Mouse (Mus musculus): ENCODE results near the gene Adamtsl3. TPM values are rescaled to one million over a fixed set of nuclear protein-coding genes. Genes with fewer than 3 reads are reported as not detected.

Adamtsl3 gene
- polyA plus RNA-seq (2015; fragmentation: Nextera tagmentation; extraction: Ambion mirVana): 0.22 and 0.32 TPM in 2 replicates

DNA sequence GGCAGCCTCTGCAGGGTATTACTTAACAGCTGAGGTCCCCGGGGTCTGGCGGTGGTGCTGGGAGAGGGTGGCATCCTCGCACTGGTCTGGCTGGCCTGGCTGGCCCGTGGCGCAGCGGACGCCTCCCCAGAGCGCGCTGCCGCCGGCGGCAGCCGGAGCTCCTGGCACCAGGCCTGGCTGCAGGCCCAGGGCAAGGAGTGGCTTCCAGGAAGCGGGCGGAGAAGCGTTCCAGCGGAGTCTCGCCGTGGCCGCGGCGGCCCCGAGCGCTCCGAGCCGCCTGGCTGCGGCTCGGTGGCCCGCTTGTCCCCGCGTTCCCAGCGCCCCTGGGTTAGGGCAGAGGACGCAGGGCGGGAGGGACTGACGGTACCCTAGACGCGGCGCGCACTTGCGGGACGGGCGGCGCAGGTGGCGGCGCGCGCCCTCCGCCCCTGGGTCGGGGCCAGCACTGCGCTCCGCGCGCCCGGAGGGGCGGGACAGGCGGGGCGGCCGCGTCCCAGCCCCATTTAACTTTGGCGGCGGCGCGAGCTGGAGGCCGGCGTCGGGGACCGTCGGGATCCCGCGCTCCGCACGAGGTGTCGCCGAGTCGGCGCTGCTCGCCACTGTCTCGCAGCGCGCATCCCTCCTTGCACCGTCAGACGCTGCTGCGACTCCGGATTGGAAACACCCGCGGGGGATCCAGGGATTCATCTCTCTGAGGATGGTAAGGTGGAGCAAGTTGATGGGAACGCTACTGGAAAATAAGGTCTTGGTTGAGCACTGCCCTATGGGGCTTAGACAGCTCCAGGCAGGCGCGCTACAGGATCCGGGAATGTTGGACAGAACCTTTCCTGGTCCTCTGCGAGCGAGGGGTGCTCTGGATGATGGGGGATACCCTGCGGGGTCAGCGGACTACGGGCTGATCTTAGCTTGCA lies at the start of gene Adamtsl3:
Adamtsl3 (plus strand) TSS at position 484 of the 911 bp plus-strand sequence.
- whole genome bisulfite sequencing: under 1% methylated on average over 92 of the region's 95 CpGs
- peak; percentile 69 for ATAC-seq

DNA sequence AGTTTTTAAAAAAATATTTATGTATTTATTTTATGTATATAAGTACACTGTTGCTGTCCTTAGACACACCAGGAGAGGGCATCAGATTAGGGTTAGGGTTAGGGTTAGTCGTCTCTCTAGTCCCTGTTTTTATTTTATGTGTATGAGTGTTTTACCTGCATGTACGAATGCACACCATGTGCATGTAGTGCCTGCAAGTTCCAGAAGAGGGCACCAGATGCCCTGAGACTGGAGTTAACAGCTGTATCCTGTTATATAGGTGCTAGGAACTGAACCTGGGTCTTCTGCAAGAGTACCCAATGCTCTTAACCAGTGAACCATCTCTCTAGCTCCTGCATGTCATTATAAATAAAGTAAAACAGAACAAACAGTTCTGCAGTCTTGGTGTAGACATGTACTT lies 48.3 kb upstream of the Adamtsl3 start:
- Histone ChIP-seq H3K27ac (no peak overlapping the region), H3K4me3 (replicated peaks) (no peak overlapping the region), H3K4me2 (replicated peaks) (no peak overlapping the region), H3K4me1 (replicated peaks) (no peaks in the 10 kb centered on the region), H3K9me3 (0 out of 2 replicates have a peak, but pooled peaks cover 3% of the 10 kb centered on the region), H3K9ac (replicated peaks) (no peak overlapping the region), H3K27me3 (no peaks in the 10 kb centered on the region), H3K36me3 (no peaks in the 10 kb centered on the region; the same call in 1 of the 2 replicates)
- ATAC-seq: no peak
- WGBS: 91% methylated on average over 2 of the region's 2 CpGs

More for the DNA sequence above, at the start of gene Adamtsl3:
- peak within 1 kb of the TSS; percentile 49 for H3K4me3 ChIP-seq (replicated peaks)
- H3K4me2 ChIP-seq (replicated peaks): peak within 1 kb of the TSS; percentile 78
- peak within 1 kb of the TSS; percentile 54 for H3K9ac ChIP-seq (replicated peaks)
- peaks cover 16% of the 10 kb centered on the region for H3K4me1 ChIP-seq (replicated peaks)
- H3K9me3 ChIP-seq: no peaks in the 10 kb centered on the region
- H3K36me3 ChIP-seq: no peaks in the 10 kb centered on the region
- no peak within 1 kb of the TSS for H3K27ac ChIP-seq
- peaks cover 57% of the 10 kb centered on the region for H3K27me3 ChIP-seq

DNA sequence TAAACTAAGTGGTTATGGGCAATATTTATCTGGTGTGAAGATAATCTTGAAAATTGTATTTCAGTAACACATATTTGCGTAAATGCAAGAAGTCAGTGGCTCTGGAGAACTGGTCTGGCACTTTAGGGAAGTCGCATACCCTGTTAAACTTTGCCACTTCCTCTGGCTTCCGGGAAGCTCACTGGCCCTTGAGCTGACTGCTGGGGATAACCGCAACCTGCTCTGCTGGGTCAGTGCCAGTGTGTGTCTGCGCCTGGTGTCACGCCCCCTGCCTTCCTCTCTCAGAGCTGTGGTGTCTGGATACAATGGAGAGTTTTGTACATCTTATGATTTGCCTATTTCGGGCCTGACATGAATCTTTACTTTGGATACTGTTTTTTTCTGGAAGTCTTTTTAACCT lies 42.1 kb upstream of the Adamtsl3 start:
- Histone ChIP-seq H3K36me3 (no peaks in the 10 kb centered on the region), H3K27ac (no peak overlapping the region), H3K4me1 (replicated peaks) (no peaks in the 10 kb centered on the region), H3K9ac (replicated peaks) (no peak overlapping the region), H3K4me3 (replicated peaks) (no peak overlapping the region), H3K4me2 (replicated peaks) (no peak overlapping the region), H3K9me3 (no peaks in the 10 kb centered on the region), H3K27me3 (no peaks in the 10 kb centered on the region)
- no peak for ATAC-seq
- 82% methylated on average over 7 of the region's 7 CpGs for WGBS

DNA sequence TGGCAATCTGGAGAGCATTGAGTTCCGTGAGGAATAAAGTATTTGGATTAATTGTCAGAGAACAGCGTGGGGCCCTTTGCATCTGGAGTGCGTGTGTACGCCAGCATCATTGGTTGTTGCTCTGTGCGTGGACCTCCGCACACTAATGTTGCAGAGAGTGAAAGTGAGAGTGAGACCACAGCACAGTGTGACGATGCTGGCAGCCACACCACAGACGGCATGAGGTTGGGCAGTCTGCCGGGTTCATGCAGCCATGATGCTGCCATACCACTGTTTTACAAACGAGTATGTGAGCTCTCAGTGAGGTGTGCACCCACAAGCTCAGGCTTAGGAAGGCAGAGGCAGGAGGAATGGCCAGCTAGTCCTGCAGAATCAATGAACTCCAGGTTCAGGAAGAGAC lies 41.4 kb upstream of the Adamtsl3 start:
- Histone ChIP-seq H3K4me1 (replicated peaks) (no peaks in the 10 kb centered on the region), H3K27me3 (no peaks in the 10 kb centered on the region), H3K9ac (replicated peaks) (no peak overlapping the region), H3K4me3 (replicated peaks) (no peak overlapping the region), H3K4me2 (replicated peaks) (no peak overlapping the region), H3K27ac (no peak overlapping the region), H3K9me3 (no peaks in the 10 kb centered on the region), H3K36me3 (no peaks in the 10 kb centered on the region)
- no peak for ATAC-seq
- WGBS: 76% methylated on average over 10 of the region's 10 CpGs

DNA sequence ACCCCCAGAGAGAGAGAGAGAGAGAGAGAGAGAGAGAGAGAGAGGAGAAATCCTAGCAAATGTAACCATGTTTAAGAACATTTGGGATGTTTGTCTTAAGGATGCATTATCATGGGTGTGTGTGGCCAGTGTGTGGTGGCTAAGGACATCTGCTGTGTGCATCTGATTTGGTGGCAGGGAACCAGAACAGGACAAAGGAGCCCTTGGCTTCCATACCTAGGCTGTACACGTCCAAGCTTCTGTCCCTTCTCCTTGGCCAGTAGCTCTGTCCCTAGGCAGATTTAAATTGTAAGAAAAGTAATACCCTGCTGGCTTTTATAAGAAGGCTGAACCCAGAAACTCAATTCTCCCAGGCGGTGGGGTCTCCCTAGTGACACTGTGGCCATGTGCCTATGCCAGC lies 40.9 kb upstream of the Adamtsl3 start:
- no peaks in the 10 kb centered on the region for H3K4me1 ChIP-seq (replicated peaks)
- H3K27me3 ChIP-seq: no peaks in the 10 kb centered on the region
- H3K4me2 ChIP-seq (replicated peaks): no peak overlapping the region
- no peak overlapping the region for H3K9ac ChIP-seq (replicated peaks)
- no peak overlapping the region for H3K4me3 ChIP-seq (replicated peaks)
- no peak for ATAC-seq
- WGBS: 60% methylated on average over 2 of the region's 2 CpGs
- no peaks in the 10 kb centered on the region for H3K36me3 ChIP-seq
- no peaks in the 10 kb centered on the region for H3K9me3 ChIP-seq
- H3K27ac ChIP-seq: no peak overlapping the region

DNA sequence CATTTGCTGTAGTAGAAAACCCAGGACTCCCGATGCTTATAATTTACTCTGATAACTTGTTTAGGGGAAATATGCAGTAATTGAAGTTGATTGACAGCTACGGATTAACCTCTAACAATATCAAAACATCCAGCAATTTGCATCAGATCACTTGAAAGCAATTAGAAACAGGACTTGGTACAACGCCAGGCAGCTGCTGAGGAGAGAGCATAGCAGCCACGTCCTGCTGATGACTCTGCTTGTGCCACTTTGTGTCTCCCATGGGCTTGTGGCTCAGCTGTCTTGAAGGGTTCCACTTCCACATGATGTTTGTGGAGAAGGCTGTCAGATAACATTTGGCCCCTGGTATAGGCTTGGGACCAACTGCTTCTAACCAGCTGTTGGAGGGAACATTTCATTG lies 27.1 kb upstream of the Adamtsl3 start:
- H3K36me3 ChIP-seq: no peaks in the 10 kb centered on the region
- H3K4me1 ChIP-seq (replicated peaks): no peaks in the 10 kb centered on the region
- no peak for ATAC-seq
- H3K4me3 ChIP-seq (replicated peaks): no peak overlapping the region
- no peak overlapping the region for H3K27ac ChIP-seq
- H3K27me3 ChIP-seq: no peaks in the 10 kb centered on the region
- no peaks in the 10 kb centered on the region for H3K9me3 ChIP-seq
- 64% methylated on average over 4 of the region's 4 CpGs for WGBS
- no peak overlapping the region for H3K4me2 ChIP-seq (replicated peaks)
- no peak overlapping the region for H3K9ac ChIP-seq (replicated peaks)

DNA sequence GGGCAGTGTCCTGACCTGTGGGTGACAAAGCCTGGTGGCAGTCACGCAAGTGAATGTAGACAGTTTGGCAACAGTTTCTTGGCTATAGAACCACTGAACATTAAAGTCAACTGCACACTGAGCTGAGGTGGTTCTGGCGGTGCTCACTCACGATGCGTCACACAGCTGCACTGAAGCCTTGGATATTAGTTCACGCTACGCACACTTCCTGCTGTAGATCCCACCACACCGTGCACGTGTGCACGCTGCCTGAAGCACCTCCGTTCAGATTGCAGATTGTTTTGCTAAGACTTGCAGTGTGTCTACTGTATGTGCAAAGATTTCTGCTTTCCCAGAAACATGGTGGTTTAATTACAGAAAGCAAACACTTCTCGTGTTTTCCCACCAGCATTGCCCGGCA lies 17.0 kb upstream of the Adamtsl3 start:
- WGBS: 90% methylated on average over 12 of the region's 12 CpGs
- no peaks in the 10 kb centered on the region for H3K9me3 ChIP-seq

DNA sequence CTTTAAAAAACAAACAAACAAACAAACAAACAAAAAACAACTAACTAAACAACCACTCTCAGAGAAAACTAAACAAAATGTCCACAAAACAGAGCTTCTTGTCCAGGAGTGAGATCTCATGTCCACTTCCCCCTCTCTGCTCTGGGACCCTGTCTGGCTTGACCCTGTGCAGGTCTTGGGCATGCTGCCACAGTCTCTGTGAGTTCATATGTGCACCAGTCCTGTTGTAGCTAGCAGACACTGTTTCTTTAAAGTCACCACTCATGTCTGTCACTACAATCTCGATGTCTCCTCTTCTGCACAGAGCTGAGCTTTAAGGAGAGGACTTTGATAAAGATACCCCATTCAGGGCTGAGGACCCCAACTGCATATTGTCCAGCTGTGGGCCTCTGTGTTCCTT lies 8.9 kb upstream of the Adamtsl3 start:
- no peaks in the 10 kb centered on the region for H3K27me3 ChIP-seq
- no peak overlapping the region for H3K4me2 ChIP-seq (replicated peaks)
- H3K4me3 ChIP-seq (replicated peaks): no peak overlapping the region
- H3K9me3 ChIP-seq: no peaks in the 10 kb centered on the region
- no peak for ATAC-seq
- no peak overlapping the region for H3K27ac ChIP-seq
- 60% methylated on average over 1 of the region's 1 CpGs for WGBS
- no peak overlapping the region for H3K9ac ChIP-seq (replicated peaks)
- no peaks in the 10 kb centered on the region for H3K36me3 ChIP-seq
- H3K4me1 ChIP-seq (replicated peaks): no peaks in the 10 kb centered on the region

More for the DNA sequence above, 17.0 kb upstream of the Adamtsl3 start:
- Histone ChIP-seq H3K36me3 (no peaks in the 10 kb centered on the region), H3K27ac (no peak overlapping the region), H3K4me2 (replicated peaks) (no peak overlapping the region), H3K4me1 (replicated peaks) (no peaks in the 10 kb centered on the region), H3K9ac (replicated peaks) (no peak overlapping the region), H3K27me3 (no peaks in the 10 kb centered on the region), H3K4me3 (replicated peaks) (no peak overlapping the region)
- no peak for ATAC-seq

DNA sequence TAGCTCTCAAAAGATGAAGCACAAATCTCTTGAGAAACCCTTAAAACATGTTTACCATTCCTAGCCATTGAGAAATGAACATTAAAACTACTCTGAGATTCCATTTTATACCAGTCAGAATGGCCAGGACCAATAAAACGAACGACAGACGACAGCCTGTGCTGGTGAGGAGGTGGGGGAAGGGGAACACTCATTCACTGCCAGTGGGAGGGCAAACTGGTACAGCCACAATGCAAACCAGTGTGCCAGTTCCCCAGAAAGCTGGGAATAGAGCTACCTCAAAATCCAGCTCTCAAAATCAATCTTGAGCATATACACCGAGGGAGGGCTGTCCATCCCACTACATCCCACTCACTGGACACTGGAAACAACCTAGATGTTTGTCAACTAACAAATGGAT lies 8.3 kb upstream of the Adamtsl3 start:
- H3K27me3 ChIP-seq: no peaks in the 10 kb centered on the region
- H3K27ac ChIP-seq: no peak overlapping the region
- H3K9me3 ChIP-seq: no peaks in the 10 kb centered on the region
- H3K9ac ChIP-seq (replicated peaks): no peak overlapping the region
- H3K4me1 ChIP-seq (replicated peaks): no peaks in the 10 kb centered on the region
- H3K36me3 ChIP-seq: no peaks in the 10 kb centered on the region
- ATAC-seq: no peak
- WGBS: 69% methylated on average over 4 of the region's 4 CpGs
- H3K4me2 ChIP-seq (replicated peaks): no peak overlapping the region
- no peak overlapping the region for H3K4me3 ChIP-seq (replicated peaks)

DNA sequence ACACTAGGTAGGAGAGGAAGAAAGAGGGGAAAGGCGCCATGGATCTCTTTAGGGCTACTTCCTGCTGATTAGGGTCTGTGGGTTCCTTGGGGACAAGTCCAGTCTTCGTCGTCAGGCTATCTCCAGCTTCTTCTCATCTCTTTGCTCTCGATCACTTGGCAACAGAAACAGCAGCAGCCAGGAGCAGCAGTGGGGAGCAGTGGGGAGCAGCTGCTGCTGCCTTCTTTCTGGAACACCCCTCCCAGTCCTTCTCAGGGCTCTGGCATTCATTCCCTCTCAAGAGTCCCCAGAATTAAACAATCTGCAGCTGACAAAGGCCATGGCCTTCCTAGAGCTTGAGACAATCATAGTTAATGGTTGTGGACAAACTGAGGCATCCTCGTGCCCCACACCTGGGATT lies 7.6 kb upstream of the Adamtsl3 start:
- Histone ChIP-seq H3K9me3 (no peaks in the 10 kb centered on the region), H3K36me3 (no peaks in the 10 kb centered on the region), H3K9ac (replicated peaks) (no peak overlapping the region), H3K4me3 (replicated peaks) (no peak overlapping the region), H3K4me2 (replicated peaks) (no peak overlapping the region), H3K27ac (no peak overlapping the region), H3K4me1 (replicated peaks) (no peaks in the 10 kb centered on the region), H3K27me3 (no peaks in the 10 kb centered on the region)
- 62% methylated on average over 5 of the region's 5 CpGs for WGBS
- no peak for ATAC-seq

DNA sequence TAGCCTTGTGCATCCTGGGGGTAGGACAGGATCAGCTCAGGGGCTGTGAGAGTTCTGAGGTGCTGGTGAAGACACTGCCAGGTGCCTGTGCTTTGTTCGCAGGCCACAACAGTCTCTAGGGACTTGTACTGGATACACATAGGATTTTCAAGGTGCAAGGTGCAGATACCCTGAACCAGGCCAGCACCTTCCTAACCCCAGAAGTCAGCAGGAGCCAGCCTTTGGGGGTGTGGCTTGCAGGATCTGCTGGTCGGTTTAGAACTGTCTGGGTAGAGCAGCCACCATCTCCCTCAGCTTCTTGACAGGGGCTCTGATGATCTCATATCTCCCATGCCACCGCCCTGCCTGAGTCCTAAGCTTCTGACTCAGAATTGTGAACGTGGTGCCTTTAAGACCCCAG lies 5.7 kb upstream of the Adamtsl3 start:
- Histone ChIP-seq H3K4me3 (replicated peaks) (no peak overlapping the region), H3K9ac (replicated peaks) (no peak overlapping the region), H3K27me3 (peaks cover 18% of the 10 kb centered on the region), H3K4me1 (replicated peaks) (no peaks in the 10 kb centered on the region), H3K9me3 (no peaks in the 10 kb centered on the region), H3K4me2 (replicated peaks) (no peak overlapping the region), H3K36me3 (no peaks in the 10 kb centered on the region), H3K27ac (no peak overlapping the region)
- 67% methylated on average over 4 of the region's 4 CpGs for WGBS
- ATAC-seq: no peak

DNA sequence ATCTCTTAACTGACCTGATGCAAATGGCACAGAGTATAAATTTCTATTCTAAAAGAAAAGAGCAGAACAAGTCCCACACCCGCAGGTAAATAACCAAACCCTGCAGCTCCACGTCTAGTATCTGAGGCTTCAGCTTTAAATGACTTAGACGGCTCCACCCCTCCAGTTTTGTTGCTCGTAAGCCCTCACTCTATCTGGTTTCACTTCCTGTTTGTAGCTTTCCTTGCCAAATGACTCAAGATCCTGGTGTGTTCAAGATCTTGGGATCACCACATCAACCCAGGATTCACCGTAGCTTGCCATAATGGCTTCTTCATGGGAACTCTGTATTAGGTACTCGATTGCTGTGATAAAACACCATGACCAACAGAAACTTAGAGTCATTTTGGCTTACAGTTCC lies 4.6 kb upstream of the Adamtsl3 start:
- no peaks in the 10 kb centered on the region for H3K9me3 ChIP-seq
- WGBS: 80% methylated on average over 6 of the region's 6 CpGs
- H3K27me3 ChIP-seq: peaks cover 28% of the 10 kb centered on the region
- H3K9ac ChIP-seq (replicated peaks): no peak overlapping the region
- no peak for ATAC-seq
- no peaks in the 10 kb centered on the region for H3K36me3 ChIP-seq
- no peak overlapping the region for H3K27ac ChIP-seq
- peaks cover 9% of the 10 kb centered on the region for H3K4me1 ChIP-seq (replicated peaks)
- H3K4me3 ChIP-seq (replicated peaks): no peak overlapping the region
- no peak overlapping the region for H3K4me2 ChIP-seq (replicated peaks)

All from midbrain, embryonic 13.5 days (tissue).